Mouse (Mus musculus): ENCODE results near the gene Nprl3. TPM values are rescaled to one million over a fixed set of nuclear protein-coding genes. Genes with fewer than 3 reads are reported as not detected.

Nprl3 gene
- total and polyA plus RNA-seq, 3 experiments = 26.3 to 121 (median 106) TPM

- no peaks in the 10 kb centered on the region for H3K9me3 ChIP-seq (replicated peaks)
- no peak for TF ChIP-seq POLR2AphosphoS5 (IDR thresholded peaks at IDR 0.05; ENCODE audit: insufficient replicate concordance, low read depth, low read length)
- TF ChIP-seq CTCF (IDR thresholded peaks at IDR 0.05; ENCODE audit: low read depth, low read length) = no peak
- ATAC-seq (ENCODE audit: extremely low read depth, insufficient number of reproducible peaks, low FRiP score, poor library complexity, severe bottlenecking) = no peak
- H3K4me3 ChIP-seq (ENCODE audit: low read depth, low read length) = no peak overlapping the region
- peaks cover 50% of the 10 kb centered on the region for H3K4me1 ChIP-seq (ENCODE audit: insufficient read depth, low read depth, low read length)
- peaks cover 37% of the 10 kb centered on the region; the same call in 1 of the 2 replicates for H3K27me3 ChIP-seq (ENCODE audit: insufficient read depth, low read length)
- peaks cover 54% of the 10 kb centered on the region for H3K36me3 ChIP-seq (replicated peaks)
- no peak for DNase-seq (ENCODE audit: low spot score)
These were observed 72.9 kb downstream of the Nprl3 start for GRCm38 (mm10) chr11:32194626-32195025.

- Histone ChIP-seq H3K4me1 (ENCODE audit: insufficient read depth, low read depth, low read length) (peaks cover 47% of the 10 kb centered on the region), H3K9me3 (replicated peaks) (no peaks in the 10 kb centered on the region), H3K27me3 (ENCODE audit: insufficient read depth, low read length) (peaks cover 37% of the 10 kb centered on the region; the same call in 1 of the 2 replicates), H3K4me3 (ENCODE audit: low read depth, low read length) (no peak overlapping the region), H3K36me3 (replicated peaks) (peaks cover 54% of the 10 kb centered on the region)
- no peak for ATAC-seq (ENCODE audit: extremely low read depth, insufficient number of reproducible peaks, low FRiP score, poor library complexity, severe bottlenecking)
- DNase-seq (ENCODE audit: low spot score) = no peak
- TF ChIP-seq CTCF (IDR thresholded peaks at IDR 0.05; ENCODE audit: low read depth, low read length) (no peak), GATA2 (IDR thresholded peaks at IDR 0.05; ENCODE audit: borderline replicate concordance, low read depth, low read length) (no peak), TAL1 (conservative IDR thresholded peaks at IDR 0.05; ENCODE audit: low read depth, low read length) (no peak), GATA1 (IDR thresholded peaks at IDR 0.05; ENCODE audit: borderline replicate concordance, low read length) (no peak), POLR2AphosphoS5 (IDR thresholded peaks at IDR 0.05; ENCODE audit: insufficient replicate concordance, low read depth, low read length) (no peak)
These were observed 73.4 kb downstream of the Nprl3 start for GRCm38 (mm10) chr11:32194086-32194485.

- H3K36me3 ChIP-seq (replicated peaks) = peaks cover 52% of the 10 kb centered on the region
- no peak for DNase-seq (ENCODE audit: low spot score)
- H3K4me3 ChIP-seq (ENCODE audit: low read depth, low read length) = no peak overlapping the region
- no peaks in the 10 kb centered on the region for H3K9me3 ChIP-seq (replicated peaks)
- peaks cover 38% of the 10 kb centered on the region for H3K4me1 ChIP-seq (ENCODE audit: insufficient read depth, low read depth, low read length)
- no peak for TF ChIP-seq TAL1 (conservative IDR thresholded peaks at IDR 0.05; ENCODE audit: low read depth, low read length)
- TF ChIP-seq GATA1 (IDR thresholded peaks at IDR 0.05; ENCODE audit: borderline replicate concordance, low read length) = no peak
- TF ChIP-seq POLR2AphosphoS5 (IDR thresholded peaks at IDR 0.05; ENCODE audit: insufficient replicate concordance, low read depth, low read length) = no peak
- no peak for TF ChIP-seq CTCF (IDR thresholded peaks at IDR 0.05; ENCODE audit: low read depth, low read length)
- TF ChIP-seq GATA2 (IDR thresholded peaks at IDR 0.05; ENCODE audit: borderline replicate concordance, low read depth, low read length) = no peak
- H3K27me3 ChIP-seq (ENCODE audit: insufficient read depth, low read length) = peaks cover 38% of the 10 kb centered on the region
- ATAC-seq (ENCODE audit: extremely low read depth, insufficient number of reproducible peaks, low FRiP score, poor library complexity, severe bottlenecking) = no peak
These were observed 74.4 kb downstream of the Nprl3 start for GRCm38 (mm10) chr11:32193156-32193555.

GRCm38 (mm10) chr11:32190603-32191110, 76.8 kb downstream of the Nprl3 start:
- no peak for TF ChIP-seq GATA2 (IDR thresholded peaks at IDR 0.05; ENCODE audit: borderline replicate concordance, low read depth, low read length)
- TF ChIP-seq POLR2AphosphoS5 (IDR thresholded peaks at IDR 0.05; ENCODE audit: insufficient replicate concordance, low read depth, low read length) = no peak
- no peak for TF ChIP-seq TAL1 (conservative IDR thresholded peaks at IDR 0.05; ENCODE audit: low read depth, low read length)
- no peak for TF ChIP-seq GATA1 (IDR thresholded peaks at IDR 0.05; ENCODE audit: borderline replicate concordance, low read length)
- TF ChIP-seq CTCF (IDR thresholded peaks at IDR 0.05; ENCODE audit: low read depth, low read length) = no peak
- peaks cover 52% of the 10 kb centered on the region for H3K36me3 ChIP-seq (replicated peaks)
- no peak overlapping the region for H3K4me3 ChIP-seq (ENCODE audit: low read depth, low read length)
- DNase-seq (ENCODE audit: low spot score) = no peak
- peaks cover 33% of the 10 kb centered on the region for H3K27me3 ChIP-seq (ENCODE audit: insufficient read depth, low read length)
- no peaks in the 10 kb centered on the region for H3K9me3 ChIP-seq (replicated peaks)
- H3K4me1 ChIP-seq (ENCODE audit: insufficient read depth, low read depth, low read length) = peaks cover 14% of the 10 kb centered on the region
- ATAC-seq (ENCODE audit: extremely low read depth, insufficient number of reproducible peaks, low FRiP score, poor library complexity, severe bottlenecking) = no peak

- ATAC-seq (ENCODE audit: extremely low read depth, insufficient number of reproducible peaks, low FRiP score, poor library complexity, severe bottlenecking) (no peak), DNase-seq (ENCODE audit: low spot score) (no peak)
- H3K9me3 ChIP-seq (replicated peaks) = no peaks in the 10 kb centered on the region
- TF ChIP-seq TAL1 (conservative IDR thresholded peaks at IDR 0.05; ENCODE audit: low read depth, low read length) (no peak), CTCF (IDR thresholded peaks at IDR 0.05; ENCODE audit: low read depth, low read length) (no peak), GATA1 (IDR thresholded peaks at IDR 0.05; ENCODE audit: borderline replicate concordance, low read length) (no peak), GATA2 (IDR thresholded peaks at IDR 0.05; ENCODE audit: borderline replicate concordance, low read depth, low read length) (no peak), POLR2AphosphoS5 (IDR thresholded peaks at IDR 0.05; ENCODE audit: insufficient replicate concordance, low read depth, low read length) (no peak)
- peaks cover 9% of the 10 kb centered on the region for H3K4me1 ChIP-seq (ENCODE audit: insufficient read depth, low read depth, low read length)
- peaks cover 49% of the 10 kb centered on the region for H3K36me3 ChIP-seq (replicated peaks)
- peaks cover 33% of the 10 kb centered on the region for H3K27me3 ChIP-seq (ENCODE audit: insufficient read depth, low read length)
- no peak overlapping the region for H3K4me3 ChIP-seq (ENCODE audit: low read depth, low read length)
These were observed 77.4 kb downstream of the Nprl3 start for GRCm38 (mm10) chr11:32190119-32190518.

- H3K36me3 ChIP-seq (replicated peaks) = peaks cover 42% of the 10 kb centered on the region
- H3K27me3 ChIP-seq (ENCODE audit: insufficient read depth, low read length) = peaks cover 32% of the 10 kb centered on the region
- peaks cover 7% of the 10 kb centered on the region for H3K4me1 ChIP-seq (ENCODE audit: insufficient read depth, low read depth, low read length)
- no peak for ATAC-seq (ENCODE audit: extremely low read depth, insufficient number of reproducible peaks, low FRiP score, poor library complexity, severe bottlenecking)
- H3K4me3 ChIP-seq (ENCODE audit: low read depth, low read length) = no peak overlapping the region
- no peak for DNase-seq (ENCODE audit: low spot score)
- H3K9me3 ChIP-seq (replicated peaks) = no peaks in the 10 kb centered on the region
- TF ChIP-seq TAL1 (conservative IDR thresholded peaks at IDR 0.05; ENCODE audit: low read depth, low read length) = no peak
- TF ChIP-seq POLR2AphosphoS5 (IDR thresholded peaks at IDR 0.05; ENCODE audit: insufficient replicate concordance, low read depth, low read length) = no peak
- no peak for TF ChIP-seq CTCF (IDR thresholded peaks at IDR 0.05; ENCODE audit: low read depth, low read length)
- no peak for TF ChIP-seq GATA1 (IDR thresholded peaks at IDR 0.05; ENCODE audit: borderline replicate concordance, low read length)
- TF ChIP-seq GATA2 (IDR thresholded peaks at IDR 0.05; ENCODE audit: borderline replicate concordance, low read depth, low read length) = no peak
These were observed 78.1 kb downstream of the Nprl3 start for GRCm38 (mm10) chr11:32189434-32189833.

All from G1E (cell line).